Mouse (Mus musculus) myocyte (in vitro differentiated cells): ENCODE data around the gene Eif3i.
A peak's percentile ranks its signal among the peaks of the same experiment; 100 is the strongest.

Source experiments
- CEBPB ChIP-seq: IDR thresholded peaks from 2 replicates; pipeline ENCODE4 v1.6.1; 2011; ENCODE audit warnings: mild to moderate bottlenecking, moderate library complexity; ENCODE audit not compliant: poor library complexity, insufficient read depth, severe bottlenecking
- E2F4 ChIP-seq: IDR thresholded peaks from one replicate; pipeline ENCODE4 v1.6.1; 2011; ENCODE audit warnings: mild to moderate bottlenecking, control low read depth, moderate library complexity; ENCODE audit not compliant: insufficient read depth
- MAX ChIP-seq: IDR thresholded peaks from one replicate; pipeline ENCODE4 v1.6.1; 2011; ENCODE audit warnings: low read depth, mild to moderate bottlenecking, control low read depth
- MYOD1 ChIP-seq, 3 experiments: IDR thresholded peaks; one replicate each; pipeline ENCODE4 v1.6.1; 2011; ENCODE audit warnings: control low read depth in 2 of 3, low read depth in 2 of 3, mild to moderate bottlenecking in 2 of 3, moderate library complexity in 1 of 3; ENCODE audit not compliant: insufficient read length in 2 of 3, control insufficient read depth in 1 of 3
- MYOG ChIP-seq, 3 experiments: IDR thresholded peaks; one replicate each; pipeline ENCODE4 v1.6.1; 2011; ENCODE audit warnings: control low read depth in 2 of 3, low read depth in 2 of 3, mild to moderate bottlenecking in 2 of 3; ENCODE audit not compliant: insufficient read length in 2 of 3, control insufficient read depth in 1 of 3, insufficient read depth in 1 of 3
- POLR2A ChIP-seq: IDR thresholded peaks from one replicate; pipeline ENCODE4 v1.6.1; 2011; ENCODE audit warnings: low read depth, mild to moderate bottlenecking, control low read depth, moderate library complexity; ENCODE audit not compliant: insufficient read length
- POLR2AphosphoS2 ChIP-seq: IDR thresholded peaks from one replicate; pipeline ENCODE4 v1.6.1; 2011; ENCODE audit warnings: low read depth, control low read depth; ENCODE audit not compliant: insufficient read length
- USF1 ChIP-seq: IDR thresholded peaks from one replicate; pipeline ENCODE4 v1.6.1; 2011; ENCODE audit warnings: low read depth, mild to moderate bottlenecking, control low read depth, moderate library complexity

- TF ChIP-seq MYOG (IDR thresholded peaks at IDR 0.05; ENCODE audit: control insufficient read depth in 1 of 3, insufficient read depth in 1 of 3, insufficient read length in 2 of 3, low read depth in 2 of 3) (no peak), CEBPB (no peak), MAX (no peak), POLR2A (peak; percentile 31), MYOD1 (IDR thresholded peaks at IDR 0.05; ENCODE audit: control insufficient read depth in 1 of 3, insufficient read length in 2 of 3, low read depth in 2 of 3) (no peak), USF1 (no peak), POLR2AphosphoS2 (peak; percentile 72), E2F4 (no peak)
These were observed 24.0 kb upstream of the Eif3i start for GRCm38 (mm10) chr4:129624281-129625028.
